Mouse (Mus musculus) heart, embryonic 15.5 days (tissue): ENCODE measurements around the gene Ssu72. TPM values are rescaled to one million over a fixed set of nuclear protein-coding genes. Genes with fewer than 3 reads are reported as not detected.
"Not testable (repeated sequence)": the region's sequence is repeated elsewhere in the genome, so short reads cannot be mapped to it uniquely, and the experiment has no call there.

Source experiments
- ATAC-seq: fragments of 200-750 bp; cut with Nextera tagmentation; replicated peaks from 2 replicates; pipeline ENCODE4 v1.8.0; 2017; ENCODE audit warnings: low read depth, moderate TSS enrichment; ENCODE audit not compliant: insufficient number of reproducible peaks, insufficient read depth, low FRiP score
- H3K27ac ChIP-seq: fragments of 300-500 bp; sonication (generic); 2 replicates; pipeline ENCODE4 v1.5.1; 2015; ENCODE audit warnings: mild to moderate bottlenecking, inconsistent platforms
- H3K27me3 ChIP-seq: fragments of 300-500 bp; sonication (generic); 2 replicates; pipeline ENCODE4 v1.6.1; 2015; ENCODE audit warnings: inconsistent platforms
- H3K36me3 ChIP-seq: fragments of 300-500 bp; sonication (generic); 2 replicates; pipeline ENCODE4 v1.6.1; 2015; ENCODE audit warnings: mild to moderate bottlenecking, inconsistent platforms
- H3K4me1 ChIP-seq: fragments of 300-500 bp; sonication (generic); replicated peaks from 2 replicates; pipeline ENCODE4 v1.6.1; 2015; ENCODE audit warnings: inconsistent platforms
- H3K4me2 ChIP-seq: fragments of 300-500 bp; sonication (generic); 2 replicates; pipeline ENCODE4 v1.6.1; 2015; ENCODE audit warnings: inconsistent platforms, mild to moderate bottlenecking, moderate library complexity
- H3K4me3 ChIP-seq: fragments of 300-500 bp; sonication (generic); 2 replicates; pipeline ENCODE4 v1.5.1; 2015; ENCODE audit warnings: mild to moderate bottlenecking, inconsistent platforms
- H3K9ac ChIP-seq: fragments of 300-500 bp; sonication (generic); 2 replicates; pipeline ENCODE4 v1.6.1; 2015; ENCODE audit warnings: mild to moderate bottlenecking, inconsistent platforms
- H3K9me3 ChIP-seq: fragments of 300-500 bp; sonication (generic); replicated peaks from 2 replicates; pipeline ENCODE4 v1.6.1; 2016; ENCODE audit warnings: inconsistent platforms
- WGBS: fragments of 180-500 bp; shearing (Covaris S2); methylation state at CpG from one replicate; pipeline ENCODE4 v1.1.7; 2015; ENCODE audit warnings: mixed read lengths; 5-methylcytosine and 5-hydroxymethylcytosine counted together
- polyA plus RNA-seq: library from polyadenylated mRNA; unstranded; fragments of >200 nt; fragmentation: Nextera tagmentation; extraction: Ambion mirVana; gene quantifications from 2 replicates; pipeline ENCODE4 v1.2.1, GENCODE M21; 2015

Gene Ssu72
- polyA plus RNA-seq, 1 experiment from 2014 or later: 97.0 TPM

GRCm38 (mm10) chr4:155738262-155738661 lies 33.7 kb downstream of the Ssu72 start:
- peaks cover 33% of the 10 kb centered on the region for H3K4me1 ChIP-seq
- ATAC-seq: no peak
- H3K9me3 ChIP-seq: no peaks in the 10 kb centered on the region
- H3K4me3 ChIP-seq: no peak overlapping the region
- no peak overlapping the region for H3K27ac ChIP-seq
- no peaks in the 10 kb centered on the region for H3K27me3 ChIP-seq
- no peak overlapping the region for H3K4me2 ChIP-seq
- H3K36me3 ChIP-seq: peaks cover 28% of the 10 kb centered on the region
- no peak overlapping the region for H3K9ac ChIP-seq
- 46% methylated on average over 8 of the region's 8 CpGs for WGBS

- no peak overlapping the region for H3K9ac ChIP-seq
- no peak overlapping the region for H3K27ac ChIP-seq
- peaks cover 25% of the 10 kb centered on the region for H3K4me1 ChIP-seq
- no peak overlapping the region for H3K4me3 ChIP-seq
- H3K9me3 ChIP-seq: no peaks in the 10 kb centered on the region
- 73% methylated on average over 6 of the region's 6 CpGs for WGBS
- H3K27me3 ChIP-seq: no peaks in the 10 kb centered on the region
- no peak for ATAC-seq
- H3K4me2 ChIP-seq: no peak overlapping the region
- H3K36me3 ChIP-seq: peaks cover 37% of the 10 kb centered on the region
These were observed 34.6 kb downstream of the Ssu72 start for GRCm38 (mm10) chr4:155739152-155739551.

- peaks cover 45% of the 10 kb centered on the region for H3K36me3 ChIP-seq
- H3K27me3 ChIP-seq: no peaks in the 10 kb centered on the region
- no peaks in the 10 kb centered on the region for H3K9me3 ChIP-seq
- H3K9ac ChIP-seq: no peak overlapping the region
- peaks cover 23% of the 10 kb centered on the region for H3K4me1 ChIP-seq
- no peak overlapping the region for H3K4me2 ChIP-seq
- no peak overlapping the region for H3K27ac ChIP-seq
- no peak for ATAC-seq
- WGBS: 79% methylated on average over 37 of the region's 37 CpGs
- no peak overlapping the region for H3K4me3 ChIP-seq
These were observed 35.4 kb downstream of the Ssu72 start for GRCm38 (mm10) chr4:155739741-155740636.

GRCm38 (mm10) chr4:155740681-155741080 lies 36.1 kb downstream of the Ssu72 start:
- WGBS: 83% methylated on average over 10 of the region's 10 CpGs
- H3K4me2 ChIP-seq, ATAC-seq, H3K27me3 ChIP-seq, H3K9ac ChIP-seq, H3K27ac ChIP-seq, H3K9me3 ChIP-seq, H3K4me3 ChIP-seq: not testable (repeated sequence)
- Histone ChIP-seq H3K36me3 (peaks cover 52% of the 10 kb centered on the region), H3K4me1 (peaks cover 19% of the 10 kb centered on the region)

GRCm38 (mm10) chr4:155742684-155743083 lies 38.1 kb downstream of the Ssu72 start:
- Histone ChIP-seq H3K4me1 (peaks cover 15% of the 10 kb centered on the region), H3K27ac (no peak overlapping the region), H3K9ac (no peak overlapping the region), H3K4me3 (no peak overlapping the region), H3K4me2 (no peak overlapping the region), H3K36me3 (peaks cover 70% of the 10 kb centered on the region), H3K9me3 (no peaks in the 10 kb centered on the region), H3K27me3 (no peaks in the 10 kb centered on the region)
- WGBS: 92% methylated on average over 5 of the region's 5 CpGs
- ATAC-seq: no peak

- Histone ChIP-seq H3K4me3 (no peak overlapping the region), H3K4me1 (peaks cover 9% of the 10 kb centered on the region), H3K36me3 (peaks cover 88% of the 10 kb centered on the region), H3K9ac (no peak overlapping the region), H3K9me3 (no peaks in the 10 kb centered on the region), H3K4me2 (no peak overlapping the region), H3K27ac (no peak overlapping the region), H3K27me3 (no peaks in the 10 kb centered on the region)
- no peak for ATAC-seq
- WGBS: 89% methylated on average over 8 of the region's 8 CpGs
These were observed 39.9 kb downstream of the Ssu72 start for GRCm38 (mm10) chr4:155744474-155744873.

GRCm38 (mm10) chr4:155745136-155745535 lies 40.5 kb downstream of the Ssu72 start:
- ATAC-seq: no peak
- 92% methylated on average over 5 of the region's 5 CpGs for WGBS
- Histone ChIP-seq H3K4me2 (no peak overlapping the region), H3K36me3 (peaks cover 93% of the 10 kb centered on the region), H3K27ac (no peak overlapping the region), H3K9me3 (no peaks in the 10 kb centered on the region), H3K4me1 (peaks cover 2% of the 10 kb centered on the region), H3K4me3 (no peak overlapping the region), H3K9ac (no peak overlapping the region), H3K27me3 (no peaks in the 10 kb centered on the region)

- Histone ChIP-seq H3K9ac (no peak overlapping the region), H3K4me2 (no peak overlapping the region), H3K9me3 (no peaks in the 10 kb centered on the region), H3K36me3 (peaks cover 93% of the 10 kb centered on the region), H3K27ac (no peak overlapping the region), H3K4me1 (no peaks in the 10 kb centered on the region), H3K27me3 (no peaks in the 10 kb centered on the region), H3K4me3 (no peak overlapping the region)
- 82% methylated on average over 8 of the region's 8 CpGs for WGBS
- no peak for ATAC-seq
These were observed 41.5 kb downstream of the Ssu72 start for GRCm38 (mm10) chr4:155746036-155746548.

- Histone ChIP-seq H3K27me3 (no peaks in the 10 kb centered on the region), H3K9ac (no peak overlapping the region), H3K4me3 (no peak overlapping the region), H3K27ac (no peak overlapping the region), H3K9me3 (no peaks in the 10 kb centered on the region), H3K4me2 (no peak overlapping the region), H3K36me3 (peaks cover 94% of the 10 kb centered on the region), H3K4me1 (no peaks in the 10 kb centered on the region)
- 89% methylated on average over 17 of the region's 17 CpGs for WGBS
- ATAC-seq: no peak
These were observed 42.2 kb downstream of the Ssu72 start for GRCm38 (mm10) chr4:155746575-155747490.

- ATAC-seq: no peak
- Histone ChIP-seq H3K9me3 (no peaks in the 10 kb centered on the region), H3K27ac (peak overlapping the region; percentile 53; the same call in 1 of the 2 replicates), H3K4me1 (peaks cover 40% of the 10 kb centered on the region), H3K9ac (no peak overlapping the region), H3K36me3 (peaks cover 46% of the 10 kb centered on the region), H3K4me3 (no peak overlapping the region), H3K4me2 (peak overlapping the region; percentile 22), H3K27me3 (no peaks in the 10 kb centered on the region)
- WGBS: 66% methylated on average over 12 of the region's 12 CpGs
These were observed 52.4 kb downstream of the Ssu72 start for GRCm38 (mm10) chr4:155757011-155757410.
